Mouse (Mus musculus): ENCODE data around the gene Coro2b. TPM values are rescaled to one million over a fixed set of nuclear protein-coding genes. Genes with fewer than 3 reads are reported as not detected.

Coro2b gene
- polyA plus RNA-seq, 1 experiment from 2014 or later, result 19.9 TPM

DNA sequence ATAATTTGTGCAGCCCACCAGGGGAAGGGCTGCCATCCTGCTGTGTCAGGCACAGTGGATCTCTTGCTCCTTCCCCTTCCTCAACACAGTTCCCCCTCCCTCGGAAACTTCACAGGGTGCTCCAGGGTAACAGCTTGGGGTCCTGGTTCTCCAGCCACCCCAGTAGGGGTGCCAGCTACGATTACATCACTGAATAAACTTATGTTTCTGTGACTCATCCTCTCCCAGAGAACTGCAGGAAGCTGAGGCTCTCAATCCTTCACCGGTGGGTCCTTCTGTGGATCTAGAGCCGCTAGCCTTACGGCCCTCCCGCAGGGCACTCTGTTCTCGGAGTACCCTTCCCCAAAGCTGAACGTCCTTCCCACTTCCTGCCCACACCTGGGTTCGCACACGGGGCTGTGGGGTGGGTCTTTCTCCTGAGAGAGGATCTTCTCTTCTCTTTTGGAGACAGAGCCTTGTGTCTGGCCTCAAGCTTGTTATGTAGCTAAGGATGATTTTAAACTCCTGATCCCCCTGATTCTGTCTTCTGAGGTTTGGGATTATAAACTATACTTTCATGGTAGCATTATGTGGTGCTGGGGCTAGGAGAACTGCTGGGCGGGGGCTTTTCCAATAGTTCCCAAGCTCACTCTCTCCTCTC, 136.2 kb downstream of the Coro2b start:
- no peak overlapping the region for H3K9ac ChIP-seq (replicated peaks; ENCODE audit: low read length)
- WGBS, result 64% methylated on average over 11 of the region's 11 CpGs

DNA sequence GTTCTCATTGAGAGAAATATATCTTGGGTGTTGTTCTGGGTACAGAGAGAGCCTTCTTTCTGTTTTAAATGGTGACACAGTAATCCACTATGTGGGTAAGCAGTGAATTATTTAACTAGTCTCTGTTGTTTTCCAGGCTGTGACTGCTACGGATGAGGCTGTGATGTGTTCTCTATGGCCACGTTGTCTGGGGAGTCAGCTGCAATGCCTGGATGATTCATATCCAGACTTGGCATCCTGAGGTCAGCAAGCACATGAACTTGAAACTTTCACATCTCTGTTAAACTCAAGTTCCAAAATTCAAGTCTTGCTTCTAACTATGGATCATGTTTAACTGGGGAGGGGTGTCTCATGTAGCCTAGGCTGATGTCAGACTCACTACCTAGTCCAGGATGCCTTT, 142.7 kb downstream of the Coro2b start:
- Histone ChIP-seq H3K4me3 (ENCODE audit: low read length) (no peak overlapping the region), H3K4me2 (replicated peaks; ENCODE audit: low read depth, low read length) (no peak overlapping the region), H3K4me1 (ENCODE audit: insufficient read depth, low read length) (no peaks in the 10 kb centered on the region), H3K9me3 (ENCODE audit: low read length) (no peaks in the 10 kb centered on the region), H3K36me3 (ENCODE audit: insufficient read depth, low read length) (no peaks in the 10 kb centered on the region), H3K27ac (ENCODE audit: low read length) (no peak overlapping the region), H3K9ac (replicated peaks; ENCODE audit: low read length) (no peak overlapping the region), H3K27me3 (ENCODE audit: insufficient read depth, low read length) (no peaks in the 10 kb centered on the region)
- ATAC-seq (ENCODE audit: low FRiP score, low TSS enrichment), result no peak
- 24% methylated on average over 2 of the region's 2 CpGs for WGBS

More for the DNA sequence above, 136.2 kb downstream of the Coro2b start:
- H3K4me2 ChIP-seq (replicated peaks; ENCODE audit: low read depth, low read length), result no peak overlapping the region
- no peak overlapping the region for H3K4me3 ChIP-seq (ENCODE audit: low read length)
- no peaks in the 10 kb centered on the region for H3K27me3 ChIP-seq (ENCODE audit: insufficient read depth, low read length)
- H3K27ac ChIP-seq (ENCODE audit: low read length), result no peak overlapping the region
- H3K36me3 ChIP-seq (ENCODE audit: insufficient read depth, low read length), result no peaks in the 10 kb centered on the region
- H3K9me3 ChIP-seq (ENCODE audit: low read length), result no peaks in the 10 kb centered on the region
- no peak for ATAC-seq (ENCODE audit: low FRiP score, low TSS enrichment)
- 0 out of 2 replicates have a peak, but pooled peaks cover 4% of the 10 kb centered on the region for H3K4me1 ChIP-seq (ENCODE audit: insufficient read depth, low read length)

DNA sequence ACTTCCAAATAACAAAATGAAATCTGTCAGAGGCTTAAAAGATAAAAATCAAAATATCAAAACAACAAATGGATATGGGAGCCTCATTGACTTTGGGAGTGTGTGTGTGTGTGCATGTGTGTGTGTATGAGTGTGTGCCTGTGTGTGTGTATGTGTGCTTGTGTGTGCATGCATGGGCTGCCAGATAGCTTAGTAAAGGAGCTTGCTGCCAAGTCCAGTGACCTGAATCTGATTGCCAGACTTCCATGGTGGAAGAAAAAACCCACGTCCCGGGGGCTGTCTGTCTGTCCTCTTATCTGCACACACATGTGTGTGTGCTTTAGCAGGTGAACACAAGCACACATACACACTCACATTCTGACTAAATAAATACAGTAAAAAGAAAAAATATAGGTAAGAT, 143.3 kb downstream of the Coro2b start:
- Histone ChIP-seq H3K36me3 (ENCODE audit: insufficient read depth, low read length) (no peaks in the 10 kb centered on the region), H3K9ac (replicated peaks; ENCODE audit: low read length) (no peak overlapping the region), H3K4me2 (replicated peaks; ENCODE audit: low read depth, low read length) (no peak overlapping the region), H3K4me3 (ENCODE audit: low read length) (no peak overlapping the region), H3K27me3 (ENCODE audit: insufficient read depth, low read length) (no peaks in the 10 kb centered on the region), H3K27ac (ENCODE audit: low read length) (no peak overlapping the region), H3K4me1 (ENCODE audit: insufficient read depth, low read length) (no peaks in the 10 kb centered on the region), H3K9me3 (ENCODE audit: low read length) (no peaks in the 10 kb centered on the region)
- ATAC-seq (ENCODE audit: low FRiP score, low TSS enrichment), result no peak
- 54% methylated on average over 2 of the region's 2 CpGs for WGBS

DNA sequence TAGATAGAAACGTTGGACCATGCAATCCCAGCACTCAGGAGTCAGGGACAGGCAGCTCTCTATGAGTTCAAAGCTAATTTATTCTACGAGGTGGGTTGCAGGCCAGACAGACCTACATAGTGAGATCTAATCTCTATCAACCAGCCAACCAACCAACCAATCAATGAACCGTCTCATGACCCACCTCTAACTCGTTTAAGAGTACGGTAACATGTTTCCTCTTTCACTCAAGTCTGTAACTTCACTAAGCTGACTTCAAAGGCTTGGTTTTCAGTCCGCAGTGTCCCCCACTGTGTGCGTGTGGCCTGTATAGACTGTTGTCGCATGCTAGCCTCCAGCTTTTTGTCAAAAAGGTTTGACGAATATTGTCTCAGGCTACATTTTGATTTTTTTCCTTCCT, 147.1 kb downstream of the Coro2b start:
- Histone ChIP-seq H3K4me3 (ENCODE audit: low read length) (no peak overlapping the region), H3K9ac (replicated peaks; ENCODE audit: low read length) (no peak overlapping the region), H3K9me3 (ENCODE audit: low read length) (no peaks in the 10 kb centered on the region), H3K4me2 (replicated peaks; ENCODE audit: low read depth, low read length) (no peak overlapping the region), H3K27ac (ENCODE audit: low read length) (peak overlapping the region; percentile 60), H3K4me1 (ENCODE audit: insufficient read depth, low read length) (no peaks in the 10 kb centered on the region), H3K36me3 (ENCODE audit: insufficient read depth, low read length) (no peaks in the 10 kb centered on the region), H3K27me3 (ENCODE audit: insufficient read depth, low read length) (no peaks in the 10 kb centered on the region)
- no peak; the same call in 1 of the 2 replicates for ATAC-seq (ENCODE audit: low FRiP score, low TSS enrichment)
- 55% methylated on average over 9 of the region's 9 CpGs for WGBS

DNA sequence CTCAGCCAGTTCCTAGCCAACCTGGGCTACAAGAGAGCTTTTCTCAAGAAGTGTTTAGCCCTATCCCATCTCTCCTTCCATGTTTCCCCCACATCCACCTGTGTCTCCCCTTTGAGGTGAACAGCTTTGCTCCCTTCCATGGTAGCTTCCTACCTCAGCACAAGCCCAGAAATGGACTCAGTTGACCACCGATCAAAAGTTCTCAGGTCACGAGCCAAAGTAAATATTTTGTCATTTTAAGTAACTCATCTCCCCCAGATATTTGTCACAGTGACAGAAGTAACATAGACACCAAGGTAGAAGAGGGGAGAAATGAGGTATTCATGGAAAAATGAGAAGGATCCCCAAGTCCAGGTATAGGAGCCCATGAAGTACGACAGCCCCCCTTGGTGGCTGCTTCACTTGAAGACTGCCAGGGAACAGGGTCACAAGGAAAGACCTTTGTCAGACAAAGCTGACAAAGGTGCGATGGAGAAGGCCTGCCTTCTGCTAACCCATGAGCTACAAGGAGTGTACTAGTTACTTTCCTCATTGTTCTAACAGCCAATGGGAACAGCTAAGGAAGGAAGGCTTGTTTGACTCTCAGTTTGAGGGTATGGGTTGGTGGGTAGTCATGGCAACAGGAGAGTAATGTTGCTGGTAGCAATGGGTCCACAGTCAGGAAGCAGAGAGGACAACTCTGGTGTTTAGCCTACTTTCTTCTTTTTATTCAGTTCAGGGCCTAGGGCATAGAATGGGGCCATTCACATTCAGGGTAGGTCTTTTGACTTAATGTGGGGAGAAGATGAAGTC, 150.9 kb downstream of the Coro2b start:
- H3K27me3 ChIP-seq (ENCODE audit: insufficient read depth, low read length), result no peaks in the 10 kb centered on the region
- H3K9ac ChIP-seq (replicated peaks; ENCODE audit: low read length), result no peak overlapping the region
- H3K4me3 ChIP-seq (ENCODE audit: low read length), result no peak overlapping the region
- ATAC-seq (ENCODE audit: low FRiP score, low TSS enrichment), result no peak
- H3K4me1 ChIP-seq (ENCODE audit: insufficient read depth, low read length), result no peaks in the 10 kb centered on the region
- H3K9me3 ChIP-seq (ENCODE audit: low read length), result no peaks in the 10 kb centered on the region
- no peak overlapping the region for H3K4me2 ChIP-seq (replicated peaks; ENCODE audit: low read depth, low read length)
- H3K36me3 ChIP-seq (ENCODE audit: insufficient read depth, low read length), result no peaks in the 10 kb centered on the region
- H3K27ac ChIP-seq (ENCODE audit: low read length), result no peak overlapping the region
- 76% methylated on average over 4 of the region's 4 CpGs for WGBS

DNA sequence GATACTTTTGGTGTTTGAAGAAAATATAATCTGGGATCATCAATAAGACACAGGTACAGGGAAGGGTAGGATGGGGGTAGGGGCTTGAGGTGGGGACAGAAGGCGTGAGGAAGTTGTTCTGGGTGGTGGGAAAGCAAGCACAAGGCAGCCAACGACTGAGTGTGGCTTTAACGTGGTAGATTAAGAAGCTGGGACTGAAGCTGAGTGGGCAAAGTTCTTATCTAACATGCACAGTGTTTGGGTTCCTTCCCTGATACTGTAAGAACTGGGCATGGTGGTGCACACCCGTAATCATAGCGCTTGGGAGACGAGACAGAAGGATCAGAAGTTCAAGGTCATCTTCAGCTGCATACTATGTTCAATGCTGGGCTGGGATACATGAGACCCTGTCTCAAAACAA, 151.8 kb downstream of the Coro2b start:
- H3K27me3 ChIP-seq (ENCODE audit: insufficient read depth, low read length), result no peaks in the 10 kb centered on the region
- no peak overlapping the region for H3K27ac ChIP-seq (ENCODE audit: low read length)
- H3K9ac ChIP-seq (replicated peaks; ENCODE audit: low read length), result no peak overlapping the region
- H3K4me3 ChIP-seq (ENCODE audit: low read length), result no peak overlapping the region
- H3K36me3 ChIP-seq (ENCODE audit: insufficient read depth, low read length), result peaks cover 5% of the 10 kb centered on the region; the same call in 1 of the 2 replicates
- ATAC-seq (ENCODE audit: low FRiP score, low TSS enrichment), result no peak
- WGBS, result 81% methylated on average over 6 of the region's 6 CpGs
- no peak overlapping the region for H3K4me2 ChIP-seq (replicated peaks; ENCODE audit: low read depth, low read length)
- H3K9me3 ChIP-seq (ENCODE audit: low read length), result no peaks in the 10 kb centered on the region
- no peaks in the 10 kb centered on the region for H3K4me1 ChIP-seq (ENCODE audit: insufficient read depth, low read length)

DNA sequence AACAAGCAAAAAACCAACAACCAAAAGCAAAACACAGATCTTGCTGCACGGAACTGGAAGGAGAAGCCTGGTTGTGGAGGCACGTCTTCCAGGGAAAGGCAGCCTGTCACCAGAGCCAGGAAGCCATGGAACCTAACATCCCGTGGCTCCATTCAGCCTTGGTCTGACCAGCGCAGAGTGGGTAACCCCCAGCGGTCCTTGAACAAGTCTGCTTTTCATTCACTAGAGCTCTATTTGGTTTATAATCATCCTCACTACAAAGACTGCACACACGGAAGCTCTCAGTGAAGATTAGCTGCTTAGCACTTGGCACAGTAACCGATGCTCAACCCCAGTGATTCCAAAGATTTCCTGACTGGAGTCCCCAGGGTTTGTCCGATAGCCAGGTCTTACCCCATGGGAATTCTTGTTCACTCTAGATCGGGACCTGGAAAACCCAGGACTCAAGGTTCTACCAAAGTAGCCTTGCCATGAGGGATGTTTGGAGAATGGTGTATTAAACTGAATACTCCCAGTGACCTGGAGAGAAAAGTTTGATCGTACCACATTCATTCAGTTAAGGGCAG, 154.2 kb downstream of the Coro2b start:
- Histone ChIP-seq H3K9me3 (ENCODE audit: low read length) (no peaks in the 10 kb centered on the region), H3K27me3 (ENCODE audit: insufficient read depth, low read length) (no peaks in the 10 kb centered on the region), H3K9ac (replicated peaks; ENCODE audit: low read length) (no peak overlapping the region), H3K4me2 (replicated peaks; ENCODE audit: low read depth, low read length) (no peak overlapping the region), H3K4me3 (ENCODE audit: low read length) (no peak overlapping the region), H3K36me3 (ENCODE audit: insufficient read depth, low read length) (peaks cover 20% of the 10 kb centered on the region), H3K4me1 (ENCODE audit: insufficient read depth, low read length) (no peaks in the 10 kb centered on the region), H3K27ac (ENCODE audit: low read length) (no peak overlapping the region)
- WGBS, result 83% methylated on average over 10 of the region's 10 CpGs
- no peak for ATAC-seq (ENCODE audit: low FRiP score, low TSS enrichment)

DNA sequence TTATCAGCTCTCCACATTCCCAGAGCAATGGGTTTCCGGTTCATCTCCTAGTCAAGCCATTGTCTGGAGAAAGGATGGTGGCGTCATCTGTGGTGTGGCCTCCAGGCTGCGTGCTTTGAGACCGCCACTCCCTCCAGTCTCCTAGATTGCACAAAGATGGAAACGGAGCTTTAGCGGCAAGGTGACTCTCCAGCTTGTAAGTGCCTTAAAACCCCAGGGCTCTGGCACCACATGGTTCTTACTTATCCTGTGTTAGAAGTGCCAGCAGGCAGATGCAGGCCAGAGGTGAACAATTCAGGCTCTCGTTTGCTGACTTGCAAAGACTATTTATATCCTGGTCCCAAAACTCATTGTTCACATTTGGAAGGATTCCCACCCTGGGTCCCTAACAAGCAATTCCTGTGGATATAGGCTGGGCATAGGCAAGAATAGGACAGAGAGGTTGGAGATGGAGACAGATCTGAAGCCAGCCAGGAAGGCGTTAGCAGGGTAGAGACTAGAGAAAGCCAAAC, 155.4 kb downstream of the Coro2b start:
- H3K27ac ChIP-seq (ENCODE audit: low read length), result peak overlapping the region; percentile 31; the same call in 1 of the 2 replicates
- 0 out of 2 replicates have a peak, but pooled peaks have one; percentile 9 for ATAC-seq (ENCODE audit: low FRiP score, low TSS enrichment)

DNA sequence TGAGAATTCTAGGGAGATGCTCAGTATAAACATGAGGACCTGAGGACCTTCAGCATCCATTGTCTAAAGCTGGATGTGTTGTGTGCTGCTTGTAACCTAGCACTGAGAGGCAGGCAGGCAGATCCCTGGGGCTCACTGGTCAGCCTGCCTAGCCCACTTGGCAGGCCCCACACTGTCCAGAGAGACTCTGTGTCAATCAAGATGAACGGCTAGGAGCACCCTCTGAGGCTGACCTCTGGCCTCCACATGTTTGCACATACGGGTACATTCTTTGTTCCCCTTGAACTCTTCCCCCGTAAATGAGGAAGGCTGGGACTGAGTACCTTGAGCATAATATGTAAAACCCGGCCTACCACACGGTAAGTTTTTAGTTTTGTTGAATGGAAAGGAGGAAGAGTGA, 156.5 kb downstream of the Coro2b start:
- Histone ChIP-seq H3K27me3 (ENCODE audit: insufficient read depth, low read length) (no peaks in the 10 kb centered on the region), H3K9me3 (ENCODE audit: low read length) (no peaks in the 10 kb centered on the region), H3K4me1 (ENCODE audit: insufficient read depth, low read length) (no peaks in the 10 kb centered on the region), H3K4me3 (ENCODE audit: low read length) (no peak overlapping the region), H3K4me2 (replicated peaks; ENCODE audit: low read depth, low read length) (no peak overlapping the region), H3K27ac (ENCODE audit: low read length) (no peak overlapping the region; the same call in 1 of the 2 replicates), H3K36me3 (ENCODE audit: insufficient read depth, low read length) (peaks cover 42% of the 10 kb centered on the region), H3K9ac (replicated peaks; ENCODE audit: low read length) (no peak overlapping the region)
- peak; percentile 15; the same call in 1 of the 2 replicates for ATAC-seq (ENCODE audit: low FRiP score, low TSS enrichment)
- WGBS, result 63% methylated on average over 5 of the region's 5 CpGs

More for the DNA sequence above, 155.4 kb downstream of the Coro2b start:
- Histone ChIP-seq H3K4me2 (replicated peaks; ENCODE audit: low read depth, low read length) (no peak overlapping the region), H3K9me3 (ENCODE audit: low read length) (no peaks in the 10 kb centered on the region), H3K27me3 (ENCODE audit: insufficient read depth, low read length) (no peaks in the 10 kb centered on the region), H3K36me3 (ENCODE audit: insufficient read depth, low read length) (peaks cover 31% of the 10 kb centered on the region), H3K4me3 (ENCODE audit: low read length) (no peak overlapping the region), H3K4me1 (ENCODE audit: insufficient read depth, low read length) (no peaks in the 10 kb centered on the region), H3K9ac (replicated peaks; ENCODE audit: low read length) (no peak overlapping the region)
- WGBS, result 66% methylated on average over 8 of the region's 8 CpGs
